Mouse (Mus musculus) CD4-positive, CD25-positive, alpha-beta regulatory T cell, adult 2 months (primary cell): ENCODE results near the gene Rapgef3.

Source experiments
- DNase-seq: peaks from one replicate; pipeline ENCODE4 v3.0.0-alpha.2; 2012; ENCODE audit warnings: low read depth, low spot score

Rapgef3 gene

GRCm38 (mm10) chr15:97721008-97721701 is 46.6 kb downstream of the Rapgef3 start:
- peak; percentile 57 for DNase-seq

GRCm38 (mm10) chr15:97720026-97720675 is 47.6 kb downstream of the Rapgef3 start:
- no peak for DNase-seq

GRCm38 (mm10) chr15:97719494-97719893 is 48.3 kb downstream of the Rapgef3 start:
- no peak for DNase-seq

- no peak for DNase-seq
Observed at GRCm38 (mm10) chr15:97718535-97719155, 49.1 kb downstream of the Rapgef3 start.

- peak; percentile 88 for DNase-seq
Observed at GRCm38 (mm10) chr15:97717861-97718534, 49.8 kb downstream of the Rapgef3 start.

GRCm38 (mm10) chr15:97716782-97717181 is 51.0 kb downstream of the Rapgef3 start:
- DNase-seq = no peak

- no peak for DNase-seq
Observed at GRCm38 (mm10) chr15:97715734-97716133, 52.0 kb downstream of the Rapgef3 start.

- DNase-seq = no peak
Observed at GRCm38 (mm10) chr15:97715083-97715482, 52.7 kb downstream of the Rapgef3 start.

GRCm38 (mm10) chr15:97712546-97712945 is 55.2 kb downstream of the Rapgef3 start:
- DNase-seq = no peak

- DNase-seq = no peak
Observed at GRCm38 (mm10) chr15:97710906-97711305, 56.9 kb downstream of the Rapgef3 start.

- DNase-seq = peak; percentile 89
Observed at GRCm38 (mm10) chr15:97705211-97706050, 62.3 kb downstream of the Rapgef3 start, which contains the start of gene Rpap3. Rpap3 (minus strand) TSS chr15:97705825.

GRCm38 (mm10) chr15:97696616-97697015 is 71.2 kb downstream of the Rapgef3 start:
- DNase-seq = no peak
